17 mouse cellular contexts compared by ENCODE assay signal in genomic region chr9:67604940-67605339, GRCm38 (mm10). TPM values are rescaled to one million over a fixed set of nuclear protein-coding genes. Genes with fewer than 3 reads are reported as not detected.
"Had no signal": no experiment of that assay in that cellular context is flagged by ENCODE, and none has a peak within 500 bp of the region (broad histone marks: within the 10 kb centered on the region; RNA-seq: fewer than 3 reads in every experiment).

No protein-coding gene starts in this region.

- H3K27me3 ChIP-seq: midbrain, embryonic 12.5 days; neural tube, embryonic 12.5 days; stomach, embryonic 15.5 days had no signal

- H3K36me3 ChIP-seq: midbrain, embryonic 10.5 days; midbrain, embryonic 12.5 days; neural tube, embryonic 12.5 days; stomach, embryonic 15.5 days had no signal

- H3K9ac ChIP-seq: lung, embryonic 14.5 days; midbrain, embryonic 12.5 days; neural tube, embryonic 12.5 days; stomach, embryonic 15.5 days had no signal

- ATAC-seq: midbrain, embryonic 16.5 days had no signal

- H3K27ac ChIP-seq: midbrain, embryonic 10.5 days; midbrain, embryonic 12.5 days; neural tube, embryonic 12.5 days; stomach, embryonic 15.5 days; stomach, postnatal 0 days had no signal

- DNase-seq: lung, adult 18-20 months; lung, embryonic 14.5 days; lung, postnatal 10 days; lung, postnatal 4 days; midbrain, embryonic 14.5 days; right cerebral cortex, postnatal 14 days; thymus, adult 2 months; thymus, postnatal 25 days; thymus, postnatal 4 days had no signal

- H3K4me3 ChIP-seq: midbrain, embryonic 10.5 days; midbrain, embryonic 12.5 days; neural tube, embryonic 12.5 days; stomach, embryonic 15.5 days had no signal

- H3K9me3 ChIP-seq: midbrain, embryonic 10.5 days; midbrain, embryonic 12.5 days; neural tube, embryonic 12.5 days; stomach, embryonic 15.5 days had no signal

- H3K4me1 ChIP-seq: midbrain, embryonic 12.5 days; neural tube, embryonic 12.5 days had no signal

- H3K4me2 ChIP-seq: lung, embryonic 14.5 days; midbrain, embryonic 12.5 days; neural tube, embryonic 12.5 days; stomach, embryonic 15.5 days had no signal

RNA-seq across cellular contexts. Expression of gene Tln2, which starts 45.4 kb away (rescaled TPM):
- total RNA-seq: megakaryocyte-erythroid progenitor cell, adult 5-6 weeks; neutrophil, adult 5-6 weeks had no signal
